Mouse (Mus musculus) lung, postnatal 36 days (tissue): ENCODE data around the gene Elp6.

ENCODE experiments used
- DNase-seq: peaks from one replicate; pipeline ENCODE4 v3.0.0; 2022; ENCODE audit warnings: mixed read lengths

Elp6 gene

GRCm38 (mm10) chr9:110304969-110305651 lies at the start of gene Elp6:
Elp6 (plus strand) TSS chr9:110305173.
- DNase-seq: peak; percentile 94

GRCm38 (mm10) chr9:110255407-110256019 lies 49.5 kb upstream of the Elp6 start:
- no peak for DNase-seq

GRCm38 (mm10) chr9:110258646-110259045 lies 46.3 kb upstream of the Elp6 start:
- no peak for DNase-seq

GRCm38 (mm10) chr9:110259118-110259517 lies 45.9 kb upstream of the Elp6 start:
- no peak for DNase-seq

- no peak for DNase-seq
Observed at GRCm38 (mm10) chr9:110263181-110263580, 41.8 kb upstream of the Elp6 start.

- no peak for DNase-seq
Observed at GRCm38 (mm10) chr9:110264991-110265390, 40.0 kb upstream of the Elp6 start.

GRCm38 (mm10) chr9:110268416-110268815 lies 36.6 kb upstream of the Elp6 start:
- no peak for DNase-seq

GRCm38 (mm10) chr9:110272330-110272729 lies 32.6 kb upstream of the Elp6 start:
- no peak for DNase-seq

GRCm38 (mm10) chr9:110273507-110273906 lies 31.5 kb upstream of the Elp6 start:
- DNase-seq: no peak

- DNase-seq: no peak
Observed at GRCm38 (mm10) chr9:110275882-110276281, 29.1 kb upstream of the Elp6 start.

- DNase-seq: no peak
Observed at GRCm38 (mm10) chr9:110277431-110277881, 27.5 kb upstream of the Elp6 start.

- DNase-seq: no peak
Observed at GRCm38 (mm10) chr9:110284075-110284697, 20.8 kb upstream of the Elp6 start.

GRCm38 (mm10) chr9:110287321-110287924 lies 17.6 kb upstream of the Elp6 start:
- DNase-seq: no peak

GRCm38 (mm10) chr9:110293254-110293718 lies 11.7 kb upstream of the Elp6 start:
- DNase-seq: no peak

GRCm38 (mm10) chr9:110293873-110294415 lies 11.0 kb upstream of the Elp6 start:
- DNase-seq: no peak

GRCm38 (mm10) chr9:110294786-110295185 lies 10.2 kb upstream of the Elp6 start:
- no peak for DNase-seq

GRCm38 (mm10) chr9:110296867-110297627 lies 7.9 kb upstream of the Elp6 start:
- DNase-seq: peak; percentile 86

GRCm38 (mm10) chr9:110304516-110304915 lies 457 bp upstream of the Elp6 start:
- no peak for DNase-seq

- no peak for DNase-seq
Observed at GRCm38 (mm10) chr9:110306371-110306770, 1.4 kb downstream of the Elp6 start.

- DNase-seq: no peak
Observed at GRCm38 (mm10) chr9:110314706-110315105, 9.7 kb downstream of the Elp6 start.

GRCm38 (mm10) chr9:110315410-110315809 lies 10.4 kb downstream of the Elp6 start:
- DNase-seq: no peak

- DNase-seq: no peak
Observed at GRCm38 (mm10) chr9:110315904-110316303, 10.9 kb downstream of the Elp6 start.
